Mouse (Mus musculus): ENCODE measurements around the gene Ccdc96.

Ccdc96 gene

GRCm38 (mm10) chr5:36472876-36473655 lies 11.3 kb upstream of the Ccdc96 start:
- DNase-seq (ENCODE audit: low spot score in 2 of 2) = no peak

- peak in 1 of 2 experiments; percentile 51 for DNase-seq (ENCODE audit: low spot score in 2 of 2)
These were observed 10.1 kb upstream of the Ccdc96 start for GRCm38 (mm10) chr5:36474283-36474682.

- no peak for DNase-seq (ENCODE audit: low spot score in 2 of 2)
These were observed 6.9 kb upstream of the Ccdc96 start for GRCm38 (mm10) chr5:36477486-36477885.

DNA sequence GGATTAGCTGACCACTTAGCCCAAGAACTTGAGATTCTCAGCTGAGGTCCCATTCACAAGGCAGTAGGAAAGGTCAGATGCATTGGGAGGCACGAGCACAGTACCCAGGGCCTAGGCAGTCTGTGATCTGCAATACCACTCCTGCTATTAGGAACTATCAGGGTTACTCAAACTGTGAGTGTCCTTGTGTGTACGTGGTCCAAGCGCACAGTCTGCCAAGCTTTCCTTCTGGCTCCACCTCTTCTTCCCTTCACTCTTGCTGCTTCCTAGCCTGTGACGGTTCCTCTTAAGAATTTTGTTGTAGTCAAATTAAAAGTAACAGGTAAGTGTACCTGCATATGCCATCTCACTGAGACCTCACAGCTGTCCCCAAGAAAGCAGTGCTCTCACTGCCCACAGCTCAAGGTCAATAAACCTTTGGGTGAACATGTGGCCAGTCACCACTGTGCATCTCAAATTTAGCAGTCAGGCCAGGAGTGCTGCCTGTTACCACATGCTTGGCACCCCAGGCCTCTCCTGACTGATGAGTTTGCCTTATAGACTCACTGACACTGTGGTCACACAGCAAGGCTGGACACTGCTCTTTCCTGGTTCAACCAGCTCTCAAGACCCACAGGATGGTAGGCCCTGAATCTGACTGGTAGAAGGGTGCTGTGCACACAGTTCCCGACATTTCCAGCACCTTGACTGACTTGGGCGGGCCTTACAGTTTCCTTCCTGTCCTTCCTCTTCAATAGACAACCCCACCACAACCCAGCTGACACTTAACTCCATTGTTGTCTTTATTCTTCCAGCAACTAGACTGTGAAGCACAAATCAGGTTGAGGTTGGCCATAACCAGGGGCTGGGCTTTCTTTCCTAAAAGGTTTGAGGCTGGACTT lies 5.6 kb upstream of the Ccdc96 start:
- no peak for DNase-seq (ENCODE audit: low spot score in 2 of 2)

DNA sequence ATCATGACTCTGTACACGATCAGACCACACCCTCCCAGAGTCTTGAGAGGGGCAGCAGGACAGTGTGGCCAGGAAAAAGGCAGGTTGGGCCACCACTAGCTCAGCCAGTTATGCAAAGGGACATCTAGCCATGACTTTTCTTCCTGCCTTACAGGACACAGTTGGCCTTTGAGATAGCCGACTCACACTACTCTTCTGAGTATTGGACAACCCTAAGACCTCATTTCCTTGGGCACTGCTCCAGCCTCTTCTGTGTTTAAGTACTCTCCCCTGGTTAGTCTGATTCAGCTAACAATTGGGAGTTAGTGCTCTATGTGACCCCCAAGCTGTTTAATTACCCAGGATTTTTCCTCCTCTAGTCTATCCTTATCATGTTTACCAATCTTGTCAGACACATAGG lies 4.7 kb upstream of the Ccdc96 start:
- no peak for DNase-seq (ENCODE audit: low spot score in 2 of 2)

GRCm38 (mm10) chr5:36480398-36480797 lies 4.0 kb upstream of the Ccdc96 start:
- DNase-seq (ENCODE audit: low spot score in 2 of 2) = no peak

- no peak for DNase-seq (ENCODE audit: low spot score in 2 of 2)
These were observed 3.3 kb upstream of the Ccdc96 start for GRCm38 (mm10) chr5:36481114-36481513.

- DNase-seq (ENCODE audit: low spot score in 2 of 2) = peak in 1 of 2 experiments; percentile 54
These were observed 936 bp upstream of the Ccdc96 start for GRCm38 (mm10) chr5:36483203-36484101.

DNA sequence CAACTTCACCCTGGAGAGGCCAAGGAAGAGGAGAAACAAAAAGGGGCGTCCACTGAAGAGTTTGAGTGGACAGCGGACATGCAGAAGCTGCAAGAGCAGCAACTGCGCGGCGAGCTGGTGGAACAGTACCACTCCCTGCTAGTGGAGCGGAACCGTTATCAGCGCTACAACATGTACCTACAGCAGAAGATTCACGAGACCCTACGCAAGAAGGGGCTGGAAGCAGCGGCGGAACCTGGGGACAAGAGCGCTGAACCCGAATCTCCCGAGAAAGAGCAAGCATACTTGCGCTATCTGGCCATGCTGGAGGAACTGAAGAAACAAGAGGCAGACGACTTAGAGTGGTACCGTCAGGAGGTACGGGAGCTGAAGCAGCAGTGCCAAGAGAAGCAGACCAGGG lies 918 bp downstream of the Ccdc96 start:
- no peak for DNase-seq (ENCODE audit: low spot score in 2 of 2)

DNA sequence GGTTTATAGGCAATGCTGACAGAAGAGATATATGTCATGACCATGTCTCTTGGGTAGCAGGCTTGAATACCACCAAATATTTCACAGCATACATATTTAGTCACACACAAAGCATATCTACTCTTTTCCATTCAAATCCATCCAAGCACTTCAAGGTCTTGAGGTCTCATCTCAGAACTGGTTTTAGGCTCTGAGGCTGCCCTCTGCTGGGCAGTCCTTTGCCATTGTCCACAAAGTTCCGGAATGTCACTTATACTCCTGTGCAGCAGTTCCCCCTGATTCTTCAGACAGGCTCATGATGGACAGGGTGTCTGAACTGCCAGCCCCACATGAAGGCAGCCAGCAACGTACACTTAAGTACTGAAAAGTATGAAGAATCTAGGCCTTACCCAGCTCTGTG lies 4.8 kb downstream of the Ccdc96 start:
- peak in 1 of 2 experiments; percentile 27 for DNase-seq (ENCODE audit: low spot score in 2 of 2)

GRCm38 (mm10) chr5:36493919-36494318 lies 9.5 kb downstream of the Ccdc96 start:
- DNase-seq (ENCODE audit: low spot score in 2 of 2) = no peak

DNA sequence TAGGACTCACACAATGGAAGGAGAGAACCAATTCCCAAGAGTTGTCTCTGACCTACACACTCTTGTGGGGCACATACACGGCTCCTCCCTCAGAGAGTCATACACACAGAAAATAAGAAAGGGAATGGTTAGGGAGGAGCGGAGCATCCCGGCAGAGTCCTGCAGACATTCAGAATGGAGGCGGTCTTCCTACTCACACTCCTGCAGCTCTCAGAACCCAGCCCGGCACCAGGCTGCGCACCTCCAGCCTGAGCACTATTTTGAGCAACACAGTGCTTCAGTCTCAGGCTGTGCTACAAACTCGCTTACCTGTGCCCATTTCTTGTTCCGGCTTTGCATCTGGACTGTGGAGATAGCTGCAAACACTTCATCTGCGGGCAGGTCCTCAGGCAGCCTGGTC lies 10.3 kb downstream of the Ccdc96 start:
- no peak for DNase-seq (ENCODE audit: low spot score in 2 of 2)

- DNase-seq (ENCODE audit: low spot score in 2 of 2) = no peak
These were observed 20.8 kb downstream of the Ccdc96 start for GRCm38 (mm10) chr5:36505235-36505634.

GRCm38 (mm10) chr5:36505643-36506042 lies 21.3 kb downstream of the Ccdc96 start:
- DNase-seq (ENCODE audit: low spot score in 2 of 2) = no peak

GRCm38 (mm10) chr5:36508351-36508750 lies 24.0 kb downstream of the Ccdc96 start:
- no peak for DNase-seq (ENCODE audit: low spot score in 2 of 2)

- no peak for DNase-seq (ENCODE audit: low spot score in 2 of 2)
These were observed 26.6 kb downstream of the Ccdc96 start for GRCm38 (mm10) chr5:36510956-36511355.

DNA sequence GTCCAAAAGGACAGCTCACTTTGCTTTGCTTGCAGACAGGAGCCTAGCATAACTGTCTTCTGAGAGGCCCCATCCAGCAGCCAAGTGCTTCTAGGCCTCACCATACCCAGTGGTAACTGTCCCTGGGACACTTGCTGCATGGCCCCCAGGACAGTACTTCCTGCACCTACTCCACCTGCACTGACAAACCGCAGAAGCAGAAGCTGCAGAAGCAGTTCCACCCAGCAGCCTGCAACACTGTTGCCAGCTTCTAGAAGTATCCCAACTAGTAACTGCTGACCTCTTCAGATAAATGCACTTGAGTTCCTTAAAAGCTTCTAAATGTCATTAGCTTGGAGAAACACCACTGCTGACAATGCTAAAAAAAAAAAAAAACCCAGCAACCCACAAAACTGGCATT lies 30.7 kb downstream of the Ccdc96 start:
- DNase-seq (ENCODE audit: low spot score in 2 of 2) = peak in 1 of 2 experiments; percentile 27

DNA sequence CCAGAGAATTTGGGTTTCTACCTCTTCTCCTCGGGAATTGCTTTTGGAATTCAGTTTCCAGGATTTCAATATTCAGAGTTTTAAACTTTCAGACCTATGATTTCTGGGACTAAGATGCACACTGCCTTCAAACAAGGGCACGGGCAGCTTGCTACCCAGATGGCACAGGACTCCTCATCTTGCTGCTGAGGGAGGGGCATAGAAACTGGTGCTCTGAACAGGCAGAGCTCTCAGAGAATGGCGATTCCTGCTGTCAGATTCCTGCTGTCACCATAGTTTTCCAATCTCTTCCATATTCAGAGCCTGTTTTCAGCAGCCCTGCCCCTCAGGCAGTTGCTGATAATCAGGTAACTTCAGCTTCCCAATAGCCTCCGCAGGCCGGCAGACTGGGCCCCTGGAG lies 31.2 kb downstream of the Ccdc96 start:
- no peak for DNase-seq (ENCODE audit: low spot score in 2 of 2)

DNA sequence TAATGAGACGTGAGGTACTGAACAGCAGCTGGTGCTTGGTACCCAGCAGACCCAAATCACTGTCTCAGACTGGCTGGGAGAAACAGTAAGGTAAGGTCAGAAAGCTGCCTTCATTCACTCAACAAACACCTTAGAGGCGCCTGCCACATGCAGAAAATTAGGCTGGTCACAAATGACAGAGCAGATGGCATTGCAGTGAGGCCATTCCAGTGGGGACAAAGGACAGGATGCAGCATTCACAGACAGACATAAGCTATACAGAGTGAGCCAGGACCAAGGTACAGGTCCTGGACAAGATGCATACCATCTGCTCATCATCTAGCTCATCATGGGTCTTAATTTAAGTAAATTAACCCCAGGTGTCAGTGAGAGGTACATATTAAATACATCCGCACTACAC lies 33.2 kb downstream of the Ccdc96 start:
- DNase-seq (ENCODE audit: low spot score in 2 of 2) = no peak

- no peak for DNase-seq (ENCODE audit: low spot score in 2 of 2)
These were observed 35.4 kb downstream of the Ccdc96 start for GRCm38 (mm10) chr5:36519751-36520150.

DNA sequence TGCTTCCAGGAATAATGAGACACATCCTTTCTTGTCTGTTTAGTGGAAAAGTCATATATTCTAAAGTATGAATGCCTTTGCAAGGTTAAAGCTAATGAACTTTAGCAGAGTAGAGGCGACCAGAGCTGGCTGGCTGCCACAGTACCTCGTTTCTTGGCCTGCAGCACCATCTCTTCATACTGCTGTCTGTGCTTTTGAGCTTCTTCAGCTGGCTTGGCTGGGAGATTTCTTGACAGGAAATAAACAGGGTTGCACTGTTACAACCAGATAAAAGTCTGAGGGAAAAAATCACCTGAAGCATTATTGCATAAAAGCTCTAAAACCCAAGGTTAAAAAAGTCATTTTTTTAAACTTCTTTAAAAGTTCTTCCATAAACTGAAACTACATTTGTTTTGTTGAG lies 38.4 kb downstream of the Ccdc96 start:
- DNase-seq (ENCODE audit: low spot score in 2 of 2) = no peak

GRCm38 (mm10) chr5:36523219-36523703 lies 38.9 kb downstream of the Ccdc96 start:
- DNase-seq (ENCODE audit: low spot score in 2 of 2) = no peak
